Mouse (Mus musculus): Measurements from ENCODE around the gene Rabepk.

DNA sequence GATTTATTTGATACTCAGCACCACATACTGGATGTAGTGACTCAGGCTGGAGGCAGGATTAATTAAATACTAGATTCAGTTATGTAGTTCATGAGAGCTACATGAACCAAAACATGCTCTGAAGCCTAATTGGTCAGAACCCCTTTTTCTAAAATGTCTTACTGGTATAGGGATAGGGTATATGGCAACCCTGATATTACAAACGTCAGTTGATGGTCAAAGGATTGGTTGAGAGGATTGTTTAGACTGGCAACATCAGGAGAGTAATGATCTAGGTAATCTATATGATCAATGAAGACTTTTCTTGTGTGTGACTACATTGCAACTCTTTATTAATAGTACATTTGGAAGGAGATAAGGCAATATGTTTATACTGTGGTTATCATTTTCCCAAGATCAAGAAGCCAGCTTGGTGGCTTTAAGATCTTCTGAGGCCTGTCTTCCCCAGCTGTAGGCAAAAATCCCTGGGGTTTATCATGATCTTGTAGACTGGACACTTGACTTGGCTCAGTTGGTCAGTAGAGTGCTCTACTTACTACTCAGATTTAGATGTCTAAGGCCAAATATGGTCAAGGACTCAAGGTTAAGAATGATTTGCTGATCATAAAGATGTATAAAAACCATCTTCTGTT lies 22.4 kb downstream of the Rabepk start:
- no peak for TF ChIP-seq GATA1 (IDR thresholded peaks at IDR 0.05; ENCODE audit: borderline replicate concordance, low read length)
- TF ChIP-seq FLI1 (IDR thresholded peaks at IDR 0.05; ENCODE audit: low read length): no peak
